Mouse (Mus musculus) liver, adult 2 months (tissue): ENCODE measurements at regions not wholly inside any gene's neighbourhood (a gene's known extent, or its start where the extent isn't known, plus 50 kb on each side); places are given as distances from the start of the nearest gene placed in this dataset.

ENCODE experiments used
- DNase-seq: peaks from one replicate; pipeline ENCODE4 v3.0.0-alpha.2; 2011; ENCODE audit warnings: low read depth, low spot score; ENCODE audit errors: extremely low read depth
- H3K27ac ChIP-seq: fragments of 200-500 bp; replicated peaks from 2 replicates; pipeline ENCODE4 v1.5.1; 2012; ENCODE audit warnings: low read depth, mild to moderate bottlenecking, control low read depth, inconsistent platforms, low read length; ENCODE audit not compliant: insufficient read depth
- H3K27me3 ChIP-seq: fragments of 200-500 bp; 2 replicates; pipeline ENCODE4 v1.6.1; 2012; ENCODE audit warnings: mild to moderate bottlenecking, moderate library complexity, low read length, inconsistent platforms; ENCODE audit not compliant: control insufficient read depth, insufficient read depth
- H3K36me3 ChIP-seq: fragments of 200-500 bp; 2 replicates; pipeline ENCODE4 v1.6.1; 2012; ENCODE audit warnings: low read length, inconsistent platforms; ENCODE audit not compliant: control insufficient read depth, insufficient read depth
- H3K4me1 ChIP-seq: fragments of 200-500 bp; 2 replicates; pipeline ENCODE4 v1.6.1; 2011; ENCODE audit warnings: low read length; ENCODE audit not compliant: control insufficient read depth, insufficient read depth
- H3K4me3 ChIP-seq: fragments of 200-500 bp; 2 replicates; pipeline ENCODE4 v1.5.1; 2011; ENCODE audit warnings: low read depth, mild to moderate bottlenecking, control low read depth, low read length, moderate library complexity; ENCODE audit not compliant: insufficient read depth
- H3K79me2 ChIP-seq: fragments of 200-500 bp; 2 replicates; pipeline ENCODE4 v1.6.1; 2012; ENCODE audit warnings: inconsistent platforms, mild to moderate bottlenecking, low read length, moderate library complexity; ENCODE audit not compliant: control insufficient read depth, insufficient read depth
- H3K9ac ChIP-seq: fragments of 200-500 bp; 2 replicates; pipeline ENCODE4 v1.6.1; 2012; ENCODE audit warnings: low read depth, mild to moderate bottlenecking, control low read depth, inconsistent platforms, low read length
- CTCF ChIP-seq: fragments of 200-500 bp; IDR thresholded peaks from 2 replicates; pipeline ENCODE4 v1.5.1; 2011; ENCODE audit warnings: low read depth, low read length, control low read depth
- POLR2A ChIP-seq: fragments of 200-500 bp; IDR thresholded peaks from 2 replicates; pipeline ENCODE4 v1.6.1; 2011; ENCODE audit warnings: low read length, control low read depth; ENCODE audit not compliant: insufficient read depth; ENCODE audit errors: extremely low read depth
- WGBS: fragments of 180-500 bp; shearing (Covaris S2); methylation state at CpG from one replicate; pipeline ENCODE4 v1.1.7; 2018; 5-methylcytosine and 5-hydroxymethylcytosine counted together

DNA sequence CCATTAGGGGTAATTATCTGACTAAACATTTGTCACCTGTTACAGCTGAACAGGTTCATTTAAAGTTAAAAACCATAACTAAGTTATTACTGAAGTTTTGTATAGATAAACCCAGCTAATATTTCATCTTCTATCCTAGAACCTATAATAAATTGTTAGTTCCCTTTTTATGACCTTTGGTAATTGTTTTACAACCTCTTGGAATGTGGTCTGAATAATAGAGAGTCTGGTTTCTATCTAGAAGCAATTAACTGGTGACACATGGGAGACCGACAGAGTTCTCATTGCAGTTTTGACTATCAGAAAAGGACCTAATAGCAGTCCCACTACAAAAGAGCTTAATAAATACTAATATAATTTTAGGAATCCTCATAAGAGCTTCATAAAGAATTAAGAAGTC, 330.2 kb downstream of the Vgll3 start:
- no peaks in the 10 kb centered on the region for H3K27me3 ChIP-seq
- H3K36me3 ChIP-seq: no peaks in the 10 kb centered on the region
- no peak for DNase-seq
- no peak overlapping the region for H3K9ac ChIP-seq
- no peaks in the 10 kb centered on the region for H3K79me2 ChIP-seq
- H3K27ac ChIP-seq: no peak overlapping the region
- WGBS: 69% methylated on average over 1 of the region's 1 CpGs
- H3K4me3 ChIP-seq: no peak overlapping the region
- no peaks in the 10 kb centered on the region for H3K4me1 ChIP-seq
- TF ChIP-seq POLR2A: no peak
- TF ChIP-seq CTCF: no peak

DNA sequence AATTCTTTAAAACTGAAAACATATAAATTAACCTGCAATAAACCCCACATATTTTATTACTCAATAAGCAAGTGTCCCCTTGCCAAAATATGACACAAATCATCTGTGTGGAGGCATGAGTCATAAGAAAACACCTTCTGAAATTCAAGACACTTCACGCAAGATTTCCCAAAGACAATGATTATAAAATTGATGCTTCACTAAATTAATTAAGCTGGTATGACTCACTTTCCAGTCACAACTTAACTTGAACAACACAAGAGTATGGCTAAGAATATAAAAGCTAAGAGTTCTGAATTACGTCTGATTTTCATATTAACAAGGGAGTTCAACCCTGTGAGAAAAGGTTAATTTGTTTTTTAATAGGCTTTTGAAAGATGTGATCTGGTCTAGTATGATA, 353.2 kb downstream of the Vgll3 start:
- Histone ChIP-seq H3K9ac (no peak overlapping the region), H3K4me1 (no peaks in the 10 kb centered on the region), H3K27me3 (no peaks in the 10 kb centered on the region), H3K27ac (no peak overlapping the region), H3K4me3 (no peak overlapping the region), H3K79me2 (no peaks in the 10 kb centered on the region), H3K36me3 (no peaks in the 10 kb centered on the region)
- WGBS: 88% methylated on average over 2 of the region's 2 CpGs
- TF ChIP-seq CTCF (no peak), POLR2A (no peak)
- no peak for DNase-seq

DNA sequence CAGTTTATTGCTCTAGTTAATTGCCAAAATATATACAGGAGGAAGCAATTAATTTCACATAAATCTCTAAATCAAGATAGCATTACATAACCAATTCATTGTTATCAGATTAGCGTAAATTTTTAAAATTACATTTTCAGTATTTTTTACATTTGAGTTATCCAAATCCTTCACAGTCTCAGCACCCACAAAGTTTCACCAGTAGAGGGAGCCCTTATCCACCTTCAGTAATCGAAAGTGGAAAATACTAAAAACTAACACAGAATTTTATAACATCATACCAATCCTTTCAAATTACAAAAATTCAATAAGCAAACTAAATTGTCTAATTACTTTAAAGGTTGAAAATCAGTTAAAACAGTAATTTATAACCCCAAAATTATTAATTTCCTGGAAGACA, 375.7 kb downstream of the Vgll3 start:
- peak; percentile 19; the same call in 1 of the 2 replicates for TF ChIP-seq CTCF
- no peak for TF ChIP-seq POLR2A
- 28% methylated on average over 2 of the region's 2 CpGs for WGBS
- no peak overlapping the region for H3K27ac ChIP-seq
- DNase-seq: peak; percentile 18
- H3K27me3 ChIP-seq: no peaks in the 10 kb centered on the region
- no peaks in the 10 kb centered on the region for H3K36me3 ChIP-seq
- no peaks in the 10 kb centered on the region for H3K4me1 ChIP-seq
- no peak overlapping the region for H3K4me3 ChIP-seq
- no peaks in the 10 kb centered on the region for H3K79me2 ChIP-seq
- H3K9ac ChIP-seq: no peak overlapping the region

DNA sequence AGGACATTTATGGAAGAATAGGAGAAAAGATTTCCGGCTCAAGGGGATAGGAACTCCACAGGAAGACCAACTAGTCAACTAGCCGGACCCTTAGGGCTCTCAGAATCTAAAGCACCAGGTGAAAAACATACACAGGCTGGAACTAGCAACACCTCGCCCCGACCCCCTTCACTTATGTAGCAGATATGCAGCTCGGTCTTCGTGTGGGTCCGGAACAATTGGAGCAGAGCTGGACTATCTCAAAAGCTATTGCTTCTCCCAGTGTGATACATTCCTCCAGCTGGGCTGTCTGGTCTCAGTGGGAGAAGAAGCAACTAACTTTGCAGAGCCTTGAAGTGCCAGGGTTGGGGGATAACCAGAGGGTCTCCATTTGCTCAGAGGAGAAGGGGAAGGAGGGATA, 386.3 kb downstream of the Vgll3 start:
- Histone ChIP-seq H3K9ac (no peak overlapping the region), H3K4me3 (no peak overlapping the region), H3K27ac (no peak overlapping the region), H3K4me1 (no peaks in the 10 kb centered on the region), H3K36me3 (no peaks in the 10 kb centered on the region), H3K79me2 (no peaks in the 10 kb centered on the region), H3K27me3 (no peaks in the 10 kb centered on the region)
- DNase-seq: no peak
- TF ChIP-seq POLR2A (no peak), CTCF (no peak)
- 77% methylated on average over 7 of the region's 7 CpGs for WGBS
